Mouse (Mus musculus): ENCODE data around the gene Nt5dc3. TPM values are rescaled to one million over a fixed set of nuclear protein-coding genes. Genes with fewer than 3 reads are reported as not detected.
A peak's percentile ranks its signal among the peaks of the same experiment; 100 is the strongest.

Nt5dc3 gene
- polyA plus RNA-seq, 1 experiment from 2014 or later, result 7.3 TPM

DNA sequence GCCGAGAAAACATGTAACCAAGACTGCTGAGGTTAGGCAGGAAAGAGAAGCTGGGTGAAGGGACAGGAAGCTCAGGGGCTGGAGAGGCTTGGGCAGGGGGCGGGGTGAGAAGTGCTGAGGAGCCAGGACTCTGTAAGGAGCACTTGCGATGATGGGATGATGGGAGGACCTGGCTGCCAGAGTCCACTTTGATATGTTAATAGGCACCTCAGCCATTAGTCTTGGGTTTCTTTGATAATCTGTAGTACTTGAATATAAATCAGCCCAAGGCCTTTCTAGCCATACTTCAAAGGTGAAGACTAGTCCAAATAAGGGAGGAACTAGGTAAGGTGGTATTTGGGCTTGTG is 16.4 kb upstream of the Nt5dc3 start:
- WGBS, result 56% methylated on average over 3 of the region's 3 CpGs
- H3K9ac ChIP-seq, result no peak overlapping the region
- H3K4me2 ChIP-seq, result no peak overlapping the region
- peak overlapping the region; percentile 59; the same call in 1 of the 2 replicates for H3K27ac ChIP-seq (replicated peaks)
- H3K4me1 ChIP-seq (replicated peaks), result peaks cover 9% of the 10 kb centered on the region; the same call in 1 of the 2 replicates
- ATAC-seq (ENCODE audit: low read depth), result peak; percentile 17; the same call in 1 of the 2 replicates
- no peaks in the 10 kb centered on the region for H3K9me3 ChIP-seq
- no peaks in the 10 kb centered on the region for H3K36me3 ChIP-seq
- H3K27me3 ChIP-seq, result no peaks in the 10 kb centered on the region
- no peak overlapping the region for H3K4me3 ChIP-seq

DNA sequence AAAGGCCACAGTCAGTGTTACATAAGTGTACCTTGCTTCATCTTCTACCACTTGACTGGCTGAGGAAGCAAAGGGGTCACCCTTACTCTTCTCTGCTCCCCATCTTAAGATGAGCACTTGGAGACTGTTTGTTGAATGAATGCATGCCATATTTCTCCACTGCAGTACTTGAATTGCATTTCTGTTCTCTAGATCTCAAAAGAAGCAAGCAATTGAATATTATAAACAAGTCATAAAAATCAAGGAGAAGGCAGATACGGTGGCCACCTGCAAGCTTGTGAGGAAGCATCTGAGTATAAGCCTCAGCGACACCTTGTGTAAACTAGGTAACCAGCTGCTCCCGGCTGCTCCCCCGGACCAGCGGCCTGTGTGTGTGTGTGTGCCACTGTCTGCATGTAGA is 15.1 kb upstream of the Nt5dc3 start, which contains the start of gene Gm49358:
Gene Gm49358, plus strand, starts transcription at position 301 of the 400 bp plus-strand sequence.
- Histone ChIP-seq H3K9ac (no peak within 1 kb of the TSS), H3K9me3 (no peaks in the 10 kb centered on the region), H3K27me3 (no peaks in the 10 kb centered on the region), H3K27ac (replicated peaks) (no peak within 1 kb of the TSS), H3K4me1 (replicated peaks) (peaks cover 9% of the 10 kb centered on the region; the same call in 1 of the 2 replicates), H3K4me2 (no peak within 1 kb of the TSS), H3K4me3 (no peak within 1 kb of the TSS), H3K36me3 (no peaks in the 10 kb centered on the region)
- 92% methylated on average over 5 of the region's 5 CpGs for WGBS
- no peak for ATAC-seq (ENCODE audit: low read depth)

DNA sequence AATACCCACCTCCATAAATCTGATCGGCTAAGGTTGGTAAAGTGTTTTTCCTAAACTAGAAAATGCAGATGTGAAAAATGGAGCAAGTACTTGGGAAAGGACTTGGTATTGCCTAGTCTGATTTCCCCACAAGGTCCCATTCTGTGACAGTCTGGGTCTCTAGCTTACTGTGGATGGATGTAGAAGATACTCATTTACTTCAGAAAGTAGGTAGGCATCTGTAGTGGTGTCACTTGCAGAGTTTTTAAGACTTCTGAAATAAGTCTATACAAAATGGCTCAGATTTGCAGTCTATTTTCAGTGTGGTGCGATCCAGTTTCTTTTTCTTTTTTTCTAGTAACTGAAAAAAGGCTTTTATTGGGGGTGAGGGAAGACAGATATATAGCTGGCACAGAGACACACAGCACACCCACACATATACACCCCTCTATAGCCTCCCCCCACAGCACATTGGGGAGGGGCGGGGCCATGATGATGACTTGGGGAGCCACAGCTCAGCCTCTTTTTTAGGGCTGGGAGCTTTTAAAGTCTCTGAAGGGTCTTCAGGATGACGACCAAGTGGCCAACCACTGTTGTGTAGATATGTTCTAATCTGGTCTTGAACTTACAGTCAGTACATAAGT is 13.3 kb upstream of the Nt5dc3 start:
- 93% methylated on average over 4 of the region's 4 CpGs for WGBS
- H3K27me3 ChIP-seq, result no peaks in the 10 kb centered on the region
- H3K9me3 ChIP-seq, result no peaks in the 10 kb centered on the region
- peaks cover 22% of the 10 kb centered on the region for H3K4me1 ChIP-seq (replicated peaks)
- no peak overlapping the region for H3K4me2 ChIP-seq
- no peak for ATAC-seq (ENCODE audit: low read depth)
- H3K4me3 ChIP-seq, result no peak overlapping the region
- no peak overlapping the region for H3K27ac ChIP-seq (replicated peaks)
- no peaks in the 10 kb centered on the region for H3K36me3 ChIP-seq
- H3K9ac ChIP-seq, result no peak overlapping the region

GRCm38 (mm10) chr10:86769216-86769615 is 9.6 kb upstream of the Nt5dc3 start:
- Histone ChIP-seq H3K9me3 (no peaks in the 10 kb centered on the region), H3K4me3 (no peak overlapping the region), H3K4me2 (no peak overlapping the region), H3K4me1 (replicated peaks) (peaks cover 13% of the 10 kb centered on the region), H3K27me3 (no peaks in the 10 kb centered on the region), H3K9ac (no peak overlapping the region), H3K36me3 (no peaks in the 10 kb centered on the region), H3K27ac (replicated peaks) (no peak overlapping the region; the same call in 1 of the 2 replicates)
- 57% methylated on average over 5 of the region's 5 CpGs for WGBS
- ATAC-seq (ENCODE audit: low read depth), result no peak

DNA sequence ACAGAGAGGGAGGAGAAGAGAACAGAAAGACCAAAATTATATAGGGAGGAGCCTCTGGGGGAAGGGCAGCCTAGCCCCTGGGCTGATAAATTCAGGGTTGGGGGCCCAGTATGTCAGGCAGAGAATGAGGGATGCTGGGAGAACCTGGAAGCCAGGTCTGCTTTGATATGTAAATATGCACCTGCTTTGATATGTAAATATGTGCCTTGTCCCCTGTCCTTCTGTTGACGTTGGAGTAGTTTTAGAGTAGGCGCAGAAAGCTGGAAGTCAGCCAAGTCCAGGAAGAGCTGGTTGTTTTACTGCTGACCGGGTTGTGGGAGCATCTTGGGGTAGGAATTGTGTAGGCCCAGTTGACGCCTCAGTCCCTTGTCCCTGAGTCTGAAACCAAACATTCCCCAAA is 9.0 kb upstream of the Nt5dc3 start:
- peak; percentile 61 for ATAC-seq (ENCODE audit: low read depth)
- H3K4me1 ChIP-seq (replicated peaks), result peaks cover 13% of the 10 kb centered on the region
- no peak overlapping the region for H3K4me2 ChIP-seq
- peak overlapping the region; percentile 23 for H3K27ac ChIP-seq (replicated peaks)
- no peak overlapping the region for H3K4me3 ChIP-seq
- 16% methylated on average over 4 of the region's 4 CpGs for WGBS
- no peaks in the 10 kb centered on the region for H3K9me3 ChIP-seq
- no peaks in the 10 kb centered on the region for H3K27me3 ChIP-seq
- no peak overlapping the region for H3K9ac ChIP-seq
- no peaks in the 10 kb centered on the region for H3K36me3 ChIP-seq

GRCm38 (mm10) chr10:86771701-86772100 is 7.1 kb upstream of the Nt5dc3 start:
- Histone ChIP-seq H3K4me3 (no peak overlapping the region), H3K27ac (replicated peaks) (no peak overlapping the region), H3K36me3 (no peaks in the 10 kb centered on the region), H3K9ac (no peak overlapping the region), H3K9me3 (no peaks in the 10 kb centered on the region), H3K4me2 (no peak overlapping the region), H3K4me1 (replicated peaks) (peaks cover 13% of the 10 kb centered on the region), H3K27me3 (no peaks in the 10 kb centered on the region)
- no peak for ATAC-seq (ENCODE audit: low read depth)
- WGBS, result 74% methylated on average over 5 of the region's 5 CpGs

GRCm38 (mm10) chr10:86772231-86772631 is 6.6 kb upstream of the Nt5dc3 start:
- no peak for ATAC-seq (ENCODE audit: low read depth)
- H3K9me3 ChIP-seq, result no peaks in the 10 kb centered on the region
- no peak overlapping the region for H3K9ac ChIP-seq
- no peak overlapping the region for H3K27ac ChIP-seq (replicated peaks)
- H3K27me3 ChIP-seq, result no peaks in the 10 kb centered on the region
- 68% methylated on average over 6 of the region's 6 CpGs for WGBS
- H3K4me3 ChIP-seq, result no peak overlapping the region
- peaks cover 13% of the 10 kb centered on the region for H3K4me1 ChIP-seq (replicated peaks)
- H3K36me3 ChIP-seq, result no peaks in the 10 kb centered on the region
- no peak overlapping the region for H3K4me2 ChIP-seq

DNA sequence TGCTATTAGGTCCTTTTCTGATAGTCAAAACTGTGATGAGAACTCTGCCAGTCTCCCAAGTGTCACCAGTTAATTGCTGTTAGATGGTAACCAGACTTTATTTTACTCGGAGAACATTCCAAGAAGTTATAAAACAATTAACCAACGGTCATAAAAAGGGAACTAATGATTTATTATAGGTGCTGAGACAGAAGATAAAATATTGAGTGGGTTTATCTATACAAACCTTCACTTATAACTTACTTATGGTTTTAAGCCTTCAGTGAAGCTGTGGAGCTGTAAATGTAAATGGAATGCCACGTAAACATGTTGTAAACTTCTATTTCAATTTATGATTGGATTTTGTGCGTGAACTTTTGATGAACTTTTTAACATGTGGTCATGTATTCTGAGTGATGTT is 5.4 kb upstream of the Nt5dc3 start:
- Histone ChIP-seq H3K27me3 (no peaks in the 10 kb centered on the region), H3K9me3 (no peaks in the 10 kb centered on the region), H3K36me3 (no peaks in the 10 kb centered on the region), H3K4me3 (no peak overlapping the region), H3K27ac (replicated peaks) (no peak overlapping the region), H3K9ac (no peak overlapping the region), H3K4me1 (replicated peaks) (peaks cover 19% of the 10 kb centered on the region), H3K4me2 (no peak overlapping the region)
- WGBS, result 27% methylated on average over 4 of the region's 4 CpGs
- ATAC-seq (ENCODE audit: low read depth), result no peak

- no peak overlapping the region for H3K4me2 ChIP-seq
- 77% methylated on average over 9 of the region's 9 CpGs for WGBS
- H3K36me3 ChIP-seq, result no peaks in the 10 kb centered on the region
- peaks cover 23% of the 10 kb centered on the region for H3K4me1 ChIP-seq (replicated peaks)
- H3K27me3 ChIP-seq, result peaks cover 14% of the 10 kb centered on the region
- H3K27ac ChIP-seq (replicated peaks), result no peak overlapping the region
- no peaks in the 10 kb centered on the region for H3K9me3 ChIP-seq
- ATAC-seq (ENCODE audit: low read depth), result no peak
- H3K9ac ChIP-seq, result no peak overlapping the region
- no peak overlapping the region for H3K4me3 ChIP-seq
Observed at GRCm38 (mm10) chr10:86776281-86776680, 2.5 kb upstream of the Nt5dc3 start.

DNA sequence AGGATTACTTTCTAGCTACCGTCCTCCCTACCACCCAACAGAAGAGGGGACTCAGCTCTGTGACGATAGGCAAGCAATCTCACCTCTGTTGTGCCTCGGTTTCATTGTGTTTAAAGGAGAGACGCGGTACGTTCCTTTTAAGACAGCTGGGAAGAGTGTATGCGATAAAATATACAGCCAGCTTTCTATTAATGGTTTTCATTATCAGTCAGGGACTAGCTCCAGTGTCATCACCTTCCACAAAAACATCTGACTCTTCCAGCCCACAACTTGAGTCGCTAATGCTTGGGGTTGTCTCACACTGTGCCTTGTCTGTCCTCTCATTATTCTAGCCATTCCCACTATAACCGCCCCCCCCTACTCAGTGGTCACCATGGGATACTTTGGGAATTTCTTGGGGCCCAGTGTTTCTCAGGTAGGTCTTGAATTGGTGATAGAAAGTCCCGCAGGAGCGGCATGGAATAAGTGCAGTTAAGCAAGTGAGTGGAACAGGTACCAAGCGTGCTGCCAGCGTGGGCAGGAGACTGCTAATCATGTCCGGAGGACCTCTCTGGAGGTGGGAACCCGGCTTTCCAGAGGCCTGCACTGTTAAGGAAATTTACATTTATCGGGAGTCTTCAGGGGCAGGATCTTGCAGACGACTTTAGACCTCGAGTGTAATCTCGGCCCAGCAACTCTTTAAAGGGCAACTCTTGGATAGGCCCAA is 1.0 kb upstream of the Nt5dc3 start:
- peak overlapping the region; percentile 90 for H3K4me2 ChIP-seq
- H3K9ac ChIP-seq, result peak overlapping the region; percentile 76
- no peaks in the 10 kb centered on the region for H3K9me3 ChIP-seq
- no peak; the same call in 1 of the 2 replicates for ATAC-seq (ENCODE audit: low read depth)
- peaks cover 14% of the 10 kb centered on the region for H3K27me3 ChIP-seq
- no peaks in the 10 kb centered on the region for H3K36me3 ChIP-seq
- peak overlapping the region; percentile 57; the same call in 1 of the 2 replicates for H3K27ac ChIP-seq (replicated peaks)
- H3K4me1 ChIP-seq (replicated peaks), result peaks cover 34% of the 10 kb centered on the region
- peak overlapping the region; percentile 69 for H3K4me3 ChIP-seq
- 41% methylated on average over 19 of the region's 19 CpGs for WGBS

- Histone ChIP-seq H3K36me3 (no peaks in the 10 kb centered on the region), H3K4me2 (peak overlapping the region; percentile 90), H3K27ac (replicated peaks) (peak overlapping the region; percentile 57; the same call in 1 of the 2 replicates), H3K4me3 (peak overlapping the region; percentile 69), H3K27me3 (peaks cover 14% of the 10 kb centered on the region), H3K4me1 (replicated peaks) (peaks cover 42% of the 10 kb centered on the region), H3K9me3 (no peaks in the 10 kb centered on the region), H3K9ac (peak overlapping the region; percentile 76)
- ATAC-seq (ENCODE audit: low read depth), result peak; percentile 59
- WGBS, result under 1% methylated on average over 58 of the region's 58 CpGs
Observed at GRCm38 (mm10) chr10:86779117-86779755, 431 bp downstream of the Nt5dc3 start.

GRCm38 (mm10) chr10:86779816-86780500 is 1.2 kb downstream of the Nt5dc3 start:
- Histone ChIP-seq H3K9ac (peak overlapping the region; percentile 76), H3K9me3 (no peaks in the 10 kb centered on the region), H3K36me3 (no peaks in the 10 kb centered on the region), H3K4me2 (peak overlapping the region; percentile 90), H3K4me1 (replicated peaks) (peaks cover 42% of the 10 kb centered on the region), H3K27ac (replicated peaks) (peak overlapping the region; percentile 57; the same call in 1 of the 2 replicates), H3K27me3 (peaks cover 14% of the 10 kb centered on the region), H3K4me3 (peak overlapping the region; percentile 69)
- WGBS, result 19% methylated on average over 12 of the region's 12 CpGs
- no peak for ATAC-seq (ENCODE audit: low read depth)
